Mouse (Mus musculus): Measurements from ENCODE around the gene Hoxd13. TPM values are rescaled to one million over a fixed set of nuclear protein-coding genes. Genes with fewer than 3 reads are reported as not detected.

Hoxd13 gene
- polyA plus RNA-seq, 1 experiment from 2014 or later, result not detected

- Histone ChIP-seq H3K27ac (no peak overlapping the region), H3K9me3 (replicated peaks; ENCODE audit: low read length) (no peaks in the 10 kb centered on the region), H3K4me3 (replicated peaks; ENCODE audit: low read depth, low read length) (no peak overlapping the region; the same call in 1 of the 2 replicates), H3K36me3 (ENCODE audit: insufficient read depth, low read length) (no peaks in the 10 kb centered on the region), H3K4me1 (replicated peaks; ENCODE audit: insufficient read depth, low read length) (peaks cover 13% of the 10 kb centered on the region; the same call in 1 of the 2 replicates), H3K4me2 (ENCODE audit: low read length) (peak overlapping the region; percentile 77; the same call in 1 of the 2 replicates), H3K9ac (ENCODE audit: low read depth, low read length) (no peak overlapping the region), H3K27me3 (ENCODE audit: insufficient read depth, low read length) (peaks cover 86% of the 10 kb centered on the region)
- DNase-seq (ENCODE audit: low spot score) (no peak), ATAC-seq (replicated peaks; ENCODE audit: low FRiP score, low read depth) (no peak)
- TF ChIP-seq CTCF (IDR thresholded peaks at IDR 0.05; ENCODE audit: low read depth), result no peak
- 3% methylated on average over 36 of the region's 36 CpGs for WGBS
Measured at GRCm38 (mm10) chr2:74667191-74667841, 794 bp upstream of the Hoxd13 start.

GRCm38 (mm10) chr2:74668370-74669229, 490 bp downstream of the Hoxd13 start:
- Histone ChIP-seq H3K36me3 (ENCODE audit: insufficient read depth, low read length) (no peaks in the 10 kb centered on the region), H3K27ac (no peak overlapping the region), H3K4me1 (replicated peaks; ENCODE audit: insufficient read depth, low read length) (peaks cover 14% of the 10 kb centered on the region), H3K9ac (ENCODE audit: low read depth, low read length) (peak overlapping the region; percentile 35; the same call in 1 of the 2 replicates), H3K4me2 (ENCODE audit: low read length) (peak overlapping the region; percentile 77), H3K27me3 (ENCODE audit: insufficient read depth, low read length) (peaks cover 81% of the 10 kb centered on the region), H3K4me3 (replicated peaks; ENCODE audit: low read depth, low read length) (peak overlapping the region; percentile 42), H3K9me3 (replicated peaks; ENCODE audit: low read length) (no peaks in the 10 kb centered on the region)
- DNase-seq (ENCODE audit: low spot score), result no peak
- TF ChIP-seq CTCF (IDR thresholded peaks at IDR 0.05; ENCODE audit: low read depth), result no peak
- no peak; the same call in 1 of the 2 replicates for ATAC-seq (replicated peaks; ENCODE audit: low FRiP score, low read depth)
- WGBS, result under 1% methylated on average over 72 of the region's 74 CpGs

DNA sequence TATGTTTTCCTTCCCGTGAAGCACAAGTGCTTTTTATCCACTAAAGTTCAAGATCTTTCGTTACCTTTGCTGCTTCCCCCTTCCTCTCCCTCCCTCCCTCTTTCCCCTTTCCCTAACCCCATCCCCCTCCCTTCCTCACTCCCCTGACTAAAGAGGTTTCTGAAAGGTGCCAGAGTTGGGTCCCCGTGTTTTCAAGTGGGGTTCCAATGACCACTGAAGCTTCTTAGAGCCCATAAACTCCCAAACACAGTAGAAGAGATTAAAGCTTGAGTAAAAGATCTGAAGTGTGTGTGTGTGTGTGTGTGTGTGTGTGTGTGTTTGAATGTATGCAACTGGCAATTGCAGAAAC, 1.1 kb downstream of the Hoxd13 start:
- DNase-seq (ENCODE audit: low spot score) (no peak), ATAC-seq (replicated peaks; ENCODE audit: low FRiP score, low read depth) (no peak)
- Histone ChIP-seq H3K4me2 (ENCODE audit: low read length) (no peak overlapping the region), H3K27me3 (ENCODE audit: insufficient read depth, low read length) (peaks cover 81% of the 10 kb centered on the region), H3K36me3 (ENCODE audit: insufficient read depth, low read length) (no peaks in the 10 kb centered on the region), H3K9ac (ENCODE audit: low read depth, low read length) (no peak overlapping the region), H3K4me1 (replicated peaks; ENCODE audit: insufficient read depth, low read length) (peaks cover 20% of the 10 kb centered on the region), H3K27ac (no peak overlapping the region), H3K9me3 (replicated peaks; ENCODE audit: low read length) (no peaks in the 10 kb centered on the region), H3K4me3 (replicated peaks; ENCODE audit: low read depth, low read length) (no peak overlapping the region)
- WGBS, result 0% methylated on average over 3 of the region's 3 CpGs
- no peak for TF ChIP-seq CTCF (IDR thresholded peaks at IDR 0.05; ENCODE audit: low read depth)

DNA sequence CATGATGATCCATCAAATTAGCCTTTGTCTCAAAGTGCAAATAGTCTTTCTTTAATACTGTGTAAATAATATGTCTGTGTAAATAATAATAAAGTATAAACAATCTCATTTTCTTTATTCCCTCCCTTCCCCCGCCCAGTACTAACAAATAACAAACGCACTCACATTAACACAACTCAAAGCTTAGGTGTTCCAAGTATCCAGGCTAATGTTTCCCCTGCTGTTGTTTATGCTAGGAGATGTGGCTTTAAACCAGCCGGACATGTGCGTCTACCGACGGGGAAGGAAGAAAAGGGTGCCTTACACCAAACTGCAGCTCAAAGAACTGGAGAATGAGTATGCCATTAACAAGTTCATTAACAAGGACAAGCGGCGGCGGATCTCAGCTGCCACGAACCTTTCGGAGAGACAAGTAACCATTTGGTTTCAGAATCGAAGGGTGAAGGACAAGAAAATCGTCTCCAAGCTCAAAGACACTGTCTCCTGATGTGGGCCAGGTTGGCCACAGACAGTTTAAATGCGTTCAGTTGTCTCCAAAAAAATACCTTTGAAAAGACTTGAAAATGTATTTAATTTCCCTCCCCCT, 1.6 kb downstream of the Hoxd13 start:
- peaks cover 20% of the 10 kb centered on the region for H3K4me1 ChIP-seq (replicated peaks; ENCODE audit: insufficient read depth, low read length)
- no peak for DNase-seq (ENCODE audit: low spot score)
- H3K9me3 ChIP-seq (replicated peaks; ENCODE audit: low read length), result no peaks in the 10 kb centered on the region
- H3K4me3 ChIP-seq (replicated peaks; ENCODE audit: low read depth, low read length), result no peak overlapping the region
- no peak for ATAC-seq (replicated peaks; ENCODE audit: low FRiP score, low read depth)
- no peak overlapping the region for H3K27ac ChIP-seq
- WGBS, result 5% methylated on average over 14 of the region's 14 CpGs
- H3K36me3 ChIP-seq (ENCODE audit: insufficient read depth, low read length), result no peaks in the 10 kb centered on the region
- no peak overlapping the region for H3K9ac ChIP-seq (ENCODE audit: low read depth, low read length)
- H3K27me3 ChIP-seq (ENCODE audit: insufficient read depth, low read length), result peaks cover 76% of the 10 kb centered on the region
- TF ChIP-seq CTCF (IDR thresholded peaks at IDR 0.05; ENCODE audit: low read depth), result no peak
- no peak overlapping the region for H3K4me2 ChIP-seq (ENCODE audit: low read length)

DNA sequence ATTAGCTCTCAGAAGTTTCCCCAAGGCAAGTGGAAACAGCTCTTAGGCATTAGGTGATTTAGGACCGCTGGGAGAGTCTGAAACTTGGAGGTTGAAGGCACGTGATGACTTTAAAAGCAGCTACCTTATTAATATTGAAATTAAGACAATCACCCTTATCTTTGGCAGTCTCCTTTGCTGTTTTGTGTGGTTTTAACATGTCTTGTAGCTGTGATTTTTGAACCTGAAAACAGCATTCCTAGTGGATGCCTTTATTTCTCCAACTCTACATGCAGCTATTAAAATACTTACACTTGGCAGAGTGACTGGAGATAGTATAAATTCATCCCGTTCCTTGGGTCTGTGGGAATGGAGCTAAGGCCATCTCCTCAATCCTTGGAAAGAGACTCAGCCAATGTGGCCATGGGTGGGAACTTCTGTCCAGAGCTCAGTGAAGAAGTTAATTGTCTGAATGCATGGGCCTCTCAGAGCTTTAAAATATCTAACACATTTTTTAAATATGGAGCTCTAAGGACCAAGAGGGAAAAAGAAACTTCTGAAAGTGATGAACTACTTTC, 2.6 kb downstream of the Hoxd13 start:
- no peak overlapping the region for H3K27ac ChIP-seq
- H3K27me3 ChIP-seq (ENCODE audit: insufficient read depth, low read length), result peaks cover 69% of the 10 kb centered on the region
- no peak for DNase-seq (ENCODE audit: low spot score)
- no peak overlapping the region for H3K9ac ChIP-seq (ENCODE audit: low read depth, low read length)
- H3K9me3 ChIP-seq (replicated peaks; ENCODE audit: low read length), result no peaks in the 10 kb centered on the region
- ATAC-seq (replicated peaks; ENCODE audit: low FRiP score, low read depth), result no peak
- no peak overlapping the region for H3K4me3 ChIP-seq (replicated peaks; ENCODE audit: low read depth, low read length)
- H3K36me3 ChIP-seq (ENCODE audit: insufficient read depth, low read length), result no peaks in the 10 kb centered on the region
- peaks cover 24% of the 10 kb centered on the region for H3K4me1 ChIP-seq (replicated peaks; ENCODE audit: insufficient read depth, low read length)
- 12% methylated on average over 3 of the region's 3 CpGs for WGBS
- no peak for TF ChIP-seq CTCF (IDR thresholded peaks at IDR 0.05; ENCODE audit: low read depth)
- no peak overlapping the region for H3K4me2 ChIP-seq (ENCODE audit: low read length)

DNA sequence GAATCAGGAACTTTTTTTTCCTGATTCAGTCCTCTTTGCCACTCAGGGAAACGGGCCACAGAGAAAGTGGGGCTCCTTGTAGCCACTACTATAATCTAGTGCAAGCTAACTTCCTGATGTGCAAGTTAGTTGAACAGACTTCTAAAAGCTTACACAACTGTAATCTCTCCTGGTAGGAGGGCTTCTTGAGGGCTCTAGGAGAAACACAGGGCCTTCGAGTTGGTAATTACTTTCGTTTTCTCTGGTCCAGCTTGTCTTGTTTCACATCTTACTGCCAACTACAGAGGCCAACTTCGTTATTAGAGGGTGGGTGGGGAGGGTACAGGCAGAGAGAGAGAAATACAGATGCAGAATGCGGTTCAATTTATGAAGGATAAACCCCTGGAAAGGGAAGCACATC, 3.7 kb downstream of the Hoxd13 start:
- H3K27ac ChIP-seq, result no peak overlapping the region
- no peak for TF ChIP-seq CTCF (IDR thresholded peaks at IDR 0.05; ENCODE audit: low read depth)
- ATAC-seq (replicated peaks; ENCODE audit: low FRiP score, low read depth) (no peak), DNase-seq (ENCODE audit: low spot score) (no peak)
- peaks cover 29% of the 10 kb centered on the region for H3K4me1 ChIP-seq (replicated peaks; ENCODE audit: insufficient read depth, low read length)
- no peak overlapping the region for H3K4me3 ChIP-seq (replicated peaks; ENCODE audit: low read depth, low read length)
- no peak overlapping the region for H3K4me2 ChIP-seq (ENCODE audit: low read length)
- H3K27me3 ChIP-seq (ENCODE audit: insufficient read depth, low read length), result peaks cover 61% of the 10 kb centered on the region
- H3K9ac ChIP-seq (ENCODE audit: low read depth, low read length), result no peak overlapping the region
- no peaks in the 10 kb centered on the region for H3K36me3 ChIP-seq (ENCODE audit: insufficient read depth, low read length)
- no peaks in the 10 kb centered on the region for H3K9me3 ChIP-seq (replicated peaks; ENCODE audit: low read length)
- 44% methylated on average over 5 of the region's 5 CpGs for WGBS

Data from kidney, postnatal 0 days (tissue).